Mouse (Mus musculus) cerebellum, adult 11 months (tissue): ENCODE measurements around the gene Lsm3.

ENCODE experiments used
- DNase-seq: peaks from one replicate; pipeline ENCODE4 v3.0.0; 2022

Gene Lsm3

DNA sequence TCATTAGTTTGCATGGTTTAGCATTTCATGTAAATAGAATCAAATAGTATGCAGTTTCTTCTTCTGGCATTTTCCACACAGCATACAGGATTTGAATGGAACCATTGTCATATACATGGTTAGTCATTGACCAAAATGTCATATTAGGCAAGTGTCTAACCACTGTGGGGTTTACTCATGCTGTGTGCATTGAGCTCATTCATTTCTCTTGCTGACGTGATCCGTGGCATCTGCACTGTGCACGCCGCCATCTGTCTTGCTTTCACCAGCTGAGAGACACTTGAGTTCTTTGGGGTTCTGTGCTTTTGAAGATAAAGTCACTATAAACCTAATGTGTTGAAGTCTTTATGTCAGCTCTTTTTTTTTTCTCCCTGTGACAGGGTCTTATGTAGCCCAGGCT is 43.6 kb downstream of the Lsm3 start:
- no peak for DNase-seq

DNA sequence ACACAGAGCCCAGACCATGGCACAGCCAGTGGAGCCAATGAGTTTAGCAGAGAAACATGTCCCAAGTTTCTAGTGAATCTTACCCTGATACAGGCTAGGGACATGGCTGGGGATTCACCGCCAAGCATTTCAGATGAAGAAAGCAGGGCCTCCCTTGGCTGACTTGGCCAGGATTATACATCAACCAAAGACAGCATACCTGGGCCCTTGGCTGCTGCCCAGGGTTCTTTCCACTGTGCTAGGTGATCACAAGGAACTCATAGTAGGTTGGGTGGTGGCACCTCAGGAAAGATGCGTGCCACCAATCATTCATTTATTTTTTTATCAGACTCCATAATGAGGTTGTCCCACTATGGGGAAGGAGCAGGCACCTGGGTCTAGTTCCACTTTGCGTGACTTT is 44.5 kb downstream of the Lsm3 start:
- no peak for DNase-seq

DNA sequence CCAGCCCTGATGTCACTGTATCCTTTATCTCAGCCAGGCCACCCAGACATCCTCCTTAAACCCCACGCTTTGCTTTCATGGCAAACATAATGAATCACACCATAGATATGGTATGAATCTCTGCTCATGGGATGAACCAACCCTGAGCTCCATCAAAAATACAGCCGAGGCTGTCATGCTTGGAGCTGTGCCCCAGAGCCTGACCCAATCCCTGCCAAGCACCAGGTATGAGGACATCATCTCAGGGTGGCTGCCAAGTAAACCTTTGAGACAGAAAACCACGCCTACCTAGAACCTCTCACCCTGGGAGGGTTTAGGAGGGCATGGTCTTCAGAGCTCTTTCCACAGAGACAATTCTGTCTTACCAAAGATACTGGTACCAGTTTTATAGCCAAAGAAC is 47.3 kb downstream of the Lsm3 start:
- no peak for DNase-seq

DNA sequence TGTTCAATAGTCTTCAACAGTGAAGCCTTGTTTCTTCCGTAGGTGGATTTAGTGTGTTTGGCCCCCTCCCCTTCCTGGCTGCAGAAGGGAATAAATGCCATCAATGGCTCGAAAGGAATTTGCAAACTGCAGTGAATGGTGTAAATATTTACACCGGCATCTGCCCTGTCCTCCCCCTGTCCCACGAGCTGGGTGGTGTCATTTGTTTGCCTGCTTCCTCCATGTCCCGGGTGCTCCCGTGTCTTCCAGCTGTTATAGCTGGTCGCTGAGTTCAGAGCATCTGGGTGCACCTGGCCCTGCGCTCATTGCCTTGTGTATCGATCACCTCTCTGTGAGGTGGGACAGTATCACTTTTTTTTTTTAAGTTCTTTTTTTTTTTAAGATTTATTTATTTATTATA is 50.7 kb downstream of the Lsm3 start:
- no peak for DNase-seq
